Mouse (Mus musculus) gastrocnemius, postnatal 14 days (tissue): ENCODE data around the gene Prkg1. TPM values are rescaled to one million over a fixed set of nuclear protein-coding genes. Genes with fewer than 3 reads are reported as not detected.

Experiments
- DNase-seq: peaks from one replicate; pipeline ENCODE4 v3.0.0; 2021; ENCODE audit warnings: mixed read lengths
- intact Hi-C: fragments of 180-260 bp; cut with DNase I; formaldehyde crosslinking; loops from one replicate; pipeline ENCODE4 v1.15.1; 2025; ENCODE audit warnings: low total_unique reads
- total RNA-seq, 2 experiments: library from RNA; stranded (reverse); gene quantifications; 2 replicates each; pipeline ENCODE4 v1.2.3; 2021

The Prkg1 gene
- total RNA-seq, 2 experiments from 2014 or later: 24.4 to 24.8 TPM

DNA sequence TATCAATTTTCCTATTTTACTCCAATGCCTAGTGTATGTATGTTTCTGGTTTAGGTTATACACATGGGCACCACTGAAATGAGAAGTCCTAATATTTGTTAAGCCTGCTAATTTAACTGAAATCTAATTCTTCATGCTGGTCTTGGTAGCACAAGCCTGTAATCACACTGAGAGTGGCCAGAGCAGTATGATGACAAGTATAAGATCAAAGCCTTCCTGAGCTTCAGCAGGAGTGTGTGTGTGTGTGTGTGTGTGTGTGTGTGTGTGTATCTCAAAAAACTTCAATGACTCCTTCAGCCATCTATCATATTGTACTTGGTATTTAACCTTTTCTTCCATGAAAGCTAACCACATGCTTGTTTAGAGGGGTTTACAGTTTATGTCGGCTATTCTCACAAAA is 922.2 kb downstream of the Prkg1 start:
- intact Hi-C loops: loop anchor here (10.0 kb wide), 1 partner anchor 902 kb away; no protein-coding TSS in a partner anchor
- no peak for DNase-seq

- DNase-seq: no peak
- intact Hi-C loops: no loop called here
These were observed 931.7 kb downstream of the Prkg1 start for GRCm38 (mm10) chr19:30833045-30833651.

GRCm38 (mm10) chr19:30829231-30829775 is 935.5 kb downstream of the Prkg1 start:
- intact Hi-C loops: no loop called here
- DNase-seq: no peak

- intact Hi-C loops: no loop called here
- no peak for DNase-seq
These were observed 937.0 kb downstream of the Prkg1 start for GRCm38 (mm10) chr19:30827820-30828219.

DNA sequence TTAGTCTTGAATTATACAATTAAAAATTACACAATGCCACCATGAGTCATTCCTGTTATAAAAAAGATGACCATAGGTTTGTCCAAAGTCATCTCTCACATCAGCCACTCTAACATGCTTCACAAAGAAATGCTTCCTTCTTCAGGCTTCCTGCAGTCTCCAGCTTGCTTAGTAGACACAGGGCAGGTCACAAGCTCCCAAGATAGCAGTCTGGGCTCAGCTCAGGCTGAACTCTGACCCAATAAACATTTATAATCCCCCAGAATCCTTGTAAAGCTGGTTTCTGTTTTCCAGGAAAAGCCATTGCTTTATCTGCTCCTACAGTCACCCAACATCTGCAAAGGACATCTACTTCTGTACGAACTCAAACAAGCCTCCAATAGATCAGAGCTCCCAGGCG is 938.7 kb downstream of the Prkg1 start:
- no peak for DNase-seq
- intact Hi-C loops: no loop called here

DNA sequence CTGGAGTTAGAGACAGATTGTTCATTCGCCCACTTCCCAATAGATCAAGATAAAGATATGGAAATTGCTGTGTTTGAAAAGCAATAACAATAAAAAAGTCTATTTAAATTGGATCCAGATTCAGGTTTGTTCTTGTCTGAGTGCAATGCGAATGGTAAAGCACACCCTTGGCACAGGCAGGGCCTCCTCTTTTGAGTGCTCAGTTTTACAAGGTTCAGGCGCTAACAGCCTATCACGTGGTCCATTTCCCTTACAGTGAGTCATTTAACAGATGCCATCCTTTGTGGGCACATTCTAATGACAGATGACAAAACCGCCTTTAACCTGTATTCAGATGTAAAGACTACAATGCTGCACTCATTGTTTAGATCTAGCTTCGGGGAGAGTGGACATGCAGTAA is 949.2 kb downstream of the Prkg1 start:
- no peak for DNase-seq
- intact Hi-C loops: no loop called here

DNA sequence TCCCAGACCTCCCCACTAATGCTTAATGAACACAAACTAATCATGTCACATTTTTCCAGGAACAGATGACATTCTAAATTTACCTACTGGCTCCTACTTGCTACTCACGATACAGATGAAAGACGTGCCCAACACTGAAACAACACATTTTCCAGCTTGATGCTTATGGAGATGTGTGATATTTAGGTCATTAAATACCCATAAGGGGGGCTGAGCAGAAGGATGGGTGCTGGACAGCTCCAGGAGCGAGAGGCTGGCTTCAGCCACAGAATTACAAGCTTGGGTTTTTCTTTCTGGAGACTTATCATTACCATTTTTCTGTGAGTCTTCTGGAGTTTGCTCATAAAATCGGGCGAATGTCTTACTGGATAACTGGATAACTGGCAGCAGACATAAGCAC is 958.6 kb downstream of the Prkg1 start:
- intact Hi-C loops: no loop called here
- no peak for DNase-seq

DNA sequence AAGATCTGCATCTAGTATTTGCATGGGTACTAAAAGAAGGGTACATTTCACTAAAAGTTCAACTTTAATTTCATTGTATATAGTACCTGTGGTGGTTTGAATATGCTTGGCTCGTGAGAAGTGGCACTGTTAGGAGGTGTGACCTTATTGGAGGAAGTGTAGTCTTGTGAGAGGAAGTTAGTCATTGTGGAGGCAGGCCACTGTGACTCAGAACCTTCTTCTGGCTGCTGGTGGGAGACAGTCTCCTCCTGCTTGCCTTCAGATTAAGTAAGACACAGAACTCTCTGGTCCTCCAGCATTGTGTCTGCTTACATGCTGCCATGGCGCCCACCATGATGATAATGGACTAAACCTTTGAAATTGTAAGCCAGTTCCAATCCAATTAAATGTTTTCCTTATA is 984.0 kb downstream of the Prkg1 start:
- DNase-seq: no peak
- intact Hi-C loops: no loop called here

DNA sequence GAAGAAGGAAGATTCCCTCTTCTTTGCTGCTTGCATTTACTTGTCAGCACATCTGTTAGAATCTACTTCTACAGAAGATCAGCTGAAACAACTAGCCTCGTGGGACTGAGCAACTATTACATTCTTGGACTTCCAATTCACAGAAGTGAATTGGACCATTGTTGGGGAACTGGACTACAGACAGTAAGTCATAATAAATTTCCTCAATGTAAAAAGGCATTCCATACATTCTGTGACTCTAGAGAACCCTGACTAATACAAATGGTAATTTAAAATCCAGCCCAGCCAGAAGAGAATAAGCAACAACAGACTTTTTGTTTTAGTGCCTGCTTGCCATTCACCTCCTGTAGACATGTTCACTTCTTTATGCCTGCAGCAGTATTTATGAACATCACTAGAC is 996.5 kb downstream of the Prkg1 start:
- DNase-seq: no peak
- intact Hi-C loops: no loop called here

- no peak for DNase-seq
- intact Hi-C loops: no loop called here
These were observed 1020.4 kb downstream of the Prkg1 start for GRCm38 (mm10) chr19:30744426-30744825.

- no peak for DNase-seq
- intact Hi-C loops: no loop called here
These were observed 1065.7 kb downstream of the Prkg1 start for GRCm38 (mm10) chr19:30699130-30699529.

DNA sequence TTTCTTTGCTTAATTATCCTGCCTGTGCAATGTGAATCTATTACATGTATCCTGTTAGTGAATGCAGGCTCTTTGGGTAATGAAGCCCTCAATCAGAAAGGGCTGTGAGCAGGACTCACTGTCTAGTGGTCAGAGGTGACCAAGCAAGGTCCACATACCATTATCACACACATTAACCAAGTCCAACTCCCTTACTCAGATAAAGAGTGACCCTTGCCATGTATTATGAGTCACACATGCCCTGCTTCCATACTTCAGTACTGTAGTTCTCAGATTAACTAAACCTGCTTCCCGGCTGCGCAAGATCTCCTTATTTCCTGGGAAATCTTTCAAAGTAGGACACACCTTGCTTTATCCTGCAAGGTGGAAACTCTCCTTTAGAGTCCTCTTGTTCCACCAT is 1073.6 kb downstream of the Prkg1 start:
- DNase-seq: no peak
- intact Hi-C loops: no loop called here

GRCm38 (mm10) chr19:30690691-30691090 is 1074.1 kb downstream of the Prkg1 start:
- intact Hi-C loops: no loop called here
- DNase-seq: no peak

DNA sequence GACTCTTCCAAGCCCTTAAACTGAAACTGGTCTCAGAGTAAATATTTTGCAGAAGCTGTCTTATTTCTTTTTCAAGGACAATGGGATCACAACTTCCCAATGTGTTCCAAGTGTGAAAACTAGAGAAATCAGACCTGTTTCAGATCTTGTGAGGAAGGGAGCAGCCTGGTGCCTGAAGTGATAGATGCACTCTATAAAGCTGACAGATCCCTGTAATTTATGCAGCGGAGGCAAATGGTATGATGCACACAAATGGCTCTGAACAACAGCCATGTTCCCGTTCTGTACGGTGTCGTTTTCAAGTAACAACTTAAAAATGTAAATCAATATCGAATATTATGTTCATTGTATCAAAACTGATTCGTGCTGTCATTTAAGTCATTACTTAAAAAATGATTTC is 1076.9 kb downstream of the Prkg1 start:
- DNase-seq: no peak
- intact Hi-C loops: no loop called here

- intact Hi-C loops: no loop called here
- DNase-seq: no peak
These were observed 1088.5 kb downstream of the Prkg1 start for GRCm38 (mm10) chr19:30676308-30676707.

GRCm38 (mm10) chr19:30664269-30664668 is 1100.6 kb downstream of the Prkg1 start:
- intact Hi-C loops: no loop called here

GRCm38 (mm10) chr19:30642629-30643170 is 1122.1 kb downstream of the Prkg1 start:
- intact Hi-C loops: no loop called here
- no peak for DNase-seq

More at GRCm38 (mm10) chr19:30664269-30664668, 1100.6 kb downstream of the Prkg1 start:
- DNase-seq: peak; percentile 28

- DNase-seq: no peak
- intact Hi-C loops: no loop called here
These were observed 1127.4 kb downstream of the Prkg1 start for GRCm38 (mm10) chr19:30637471-30637870.

DNA sequence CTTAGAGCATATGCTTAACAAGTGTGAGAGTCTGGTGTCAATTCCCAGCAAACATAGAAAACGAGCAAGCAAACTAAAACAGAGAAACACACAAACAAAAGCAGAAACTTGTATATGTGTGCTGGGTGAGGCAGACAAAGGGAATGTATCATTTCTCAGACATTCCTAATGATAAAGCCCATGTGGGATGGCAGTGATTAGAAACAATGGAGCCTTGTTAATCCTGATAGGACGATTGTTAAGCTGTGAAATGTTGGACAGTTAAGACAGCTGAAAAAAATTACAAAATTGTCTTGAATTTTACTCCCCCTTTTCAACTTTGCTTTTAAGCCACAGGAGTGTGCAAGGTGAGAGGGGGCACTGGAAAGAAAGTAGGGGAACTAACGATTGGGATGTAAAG is 1133.8 kb downstream of the Prkg1 start:
- no peak for DNase-seq

DNA sequence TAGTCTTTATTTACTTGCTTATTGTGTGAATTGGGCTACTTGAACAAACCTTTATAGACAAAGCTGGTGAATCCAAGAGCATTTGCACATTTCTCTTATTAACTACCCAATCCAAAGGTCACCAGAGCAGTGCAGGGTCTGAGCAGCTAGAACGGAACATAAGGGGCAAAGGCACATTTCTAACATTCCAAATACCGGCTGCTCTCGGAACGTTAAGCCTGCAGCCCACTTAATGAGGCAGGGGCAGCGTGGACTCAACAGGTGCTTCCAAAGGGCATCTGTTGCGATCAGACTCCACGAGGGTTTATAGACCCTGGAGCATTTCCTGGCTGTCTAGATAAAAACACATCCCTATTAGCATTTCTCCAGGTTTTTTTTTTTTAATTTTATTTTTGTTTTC is 1138.8 kb downstream of the Prkg1 start:
- intact Hi-C loops: no loop called here

More for the DNA sequence above, 1133.8 kb downstream of the Prkg1 start:
- intact Hi-C loops: no loop called here

DNA sequence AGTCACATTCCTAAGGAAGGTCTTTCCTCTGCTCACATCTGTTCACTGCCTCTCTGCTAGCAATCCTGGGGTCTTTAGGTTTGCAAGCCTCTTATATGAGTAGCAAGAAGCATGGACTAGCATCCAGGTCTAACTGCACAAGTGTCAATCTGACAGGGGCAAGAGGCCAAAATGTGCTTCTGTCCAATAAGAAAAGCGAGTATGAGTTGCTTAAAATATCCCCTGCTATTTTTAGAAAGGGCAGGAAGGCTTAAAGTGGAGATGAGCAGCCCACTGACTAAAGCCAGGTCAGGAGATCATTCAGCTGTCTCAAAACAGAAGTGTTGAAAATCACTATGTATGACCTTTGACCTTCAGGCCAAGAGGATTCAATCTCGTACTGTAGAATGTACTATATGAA is 1139.4 kb downstream of the Prkg1 start:
- DNase-seq: peak; percentile 45
- intact Hi-C loops: no loop called here

More for the DNA sequence above, 1138.8 kb downstream of the Prkg1 start:
- no peak for DNase-seq
